Mouse (Mus musculus): ENCODE measurements around the gene Neurl3. TPM values are rescaled to one million over a fixed set of nuclear protein-coding genes. Genes with fewer than 3 reads are reported as not detected.

Gene Neurl3
- polyA plus RNA-seq, 1 experiment from 2014 or later = 4.4 TPM

DNA sequence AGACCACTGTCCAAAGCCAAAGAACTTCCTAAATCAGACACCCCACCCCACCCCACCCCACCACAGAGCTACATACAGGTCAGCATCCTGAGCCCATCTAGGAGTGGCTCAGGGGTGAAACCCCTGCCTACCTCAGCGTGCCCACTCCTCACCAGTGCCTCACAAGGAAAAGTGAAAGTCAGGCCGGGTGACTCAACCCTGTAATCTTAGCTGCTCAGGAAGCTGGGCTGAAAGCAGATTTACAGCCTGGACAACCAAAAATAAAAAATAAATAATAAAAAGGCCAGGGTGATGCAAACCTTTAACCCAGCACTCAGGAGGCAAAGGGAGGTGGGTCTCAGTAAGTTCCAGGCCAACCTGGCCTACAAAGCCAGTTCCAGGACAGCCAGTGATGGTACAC, 38.6 kb downstream of the Neurl3 start:
- H3K4me2 ChIP-seq (ENCODE audit: low read depth, low read length) = no peak overlapping the region
- DNase-seq (no peak), ATAC-seq (no peak)
- TF ChIP-seq CTCF (IDR thresholded peaks at IDR 0.05; ENCODE audit: low read depth) (no peak), EP300 (IDR thresholded peaks at IDR 0.05; ENCODE audit: low read depth) (no peak)
- WGBS (ENCODE audit: insufficient replicate concordance) = 67% methylated on average over 2 of the region's 2 CpGs
- H3K4me3 ChIP-seq (ENCODE audit: low read depth, low read length) = no peak overlapping the region
- H3K36me3 ChIP-seq (replicated peaks; ENCODE audit: insufficient read depth, low read length) = peaks cover 17% of the 10 kb centered on the region
- H3K4me1 ChIP-seq (ENCODE audit: insufficient read depth) = peaks cover 5% of the 10 kb centered on the region; the same call in 1 of the 2 replicates
- H3K9ac ChIP-seq (replicated peaks) = no peak overlapping the region
- H3K27ac ChIP-seq (ENCODE audit: low read depth) = no peak overlapping the region
- H3K9me3 ChIP-seq (ENCODE audit: low read length) = no peaks in the 10 kb centered on the region
- H3K27me3 ChIP-seq (ENCODE audit: insufficient read depth, low read length) = no peaks in the 10 kb centered on the region

GRCm38 (mm10) chr1:36235057-36235639, 39.3 kb downstream of the Neurl3 start:
- DNase-seq (no peak), ATAC-seq (no peak)
- no peak for TF ChIP-seq EP300 (IDR thresholded peaks at IDR 0.05; ENCODE audit: low read depth)
- no peak for TF ChIP-seq CTCF (IDR thresholded peaks at IDR 0.05; ENCODE audit: low read depth)
- no peak overlapping the region for H3K4me2 ChIP-seq (ENCODE audit: low read depth, low read length)
- H3K27me3 ChIP-seq (ENCODE audit: insufficient read depth, low read length) = no peaks in the 10 kb centered on the region
- no peak overlapping the region for H3K9ac ChIP-seq (replicated peaks)
- no peak overlapping the region for H3K27ac ChIP-seq (ENCODE audit: low read depth)
- WGBS (ENCODE audit: insufficient replicate concordance) = 67% methylated on average over 9 of the region's 9 CpGs
- no peak overlapping the region for H3K4me3 ChIP-seq (ENCODE audit: low read depth, low read length)
- H3K9me3 ChIP-seq (ENCODE audit: low read length) = no peaks in the 10 kb centered on the region
- peaks cover 3% of the 10 kb centered on the region; the same call in 1 of the 2 replicates for H3K4me1 ChIP-seq (ENCODE audit: insufficient read depth)
- peaks cover 21% of the 10 kb centered on the region for H3K36me3 ChIP-seq (replicated peaks; ENCODE audit: insufficient read depth, low read length)

- DNase-seq (no peak), ATAC-seq (no peak)
- Histone ChIP-seq H3K27ac (ENCODE audit: low read depth) (no peak overlapping the region), H3K36me3 (replicated peaks; ENCODE audit: insufficient read depth, low read length) (peaks cover 30% of the 10 kb centered on the region), H3K27me3 (ENCODE audit: insufficient read depth, low read length) (no peaks in the 10 kb centered on the region), H3K4me2 (ENCODE audit: low read depth, low read length) (no peak overlapping the region), H3K9me3 (ENCODE audit: low read length) (no peaks in the 10 kb centered on the region), H3K9ac (replicated peaks) (no peak overlapping the region), H3K4me3 (ENCODE audit: low read depth, low read length) (no peak overlapping the region), H3K4me1 (ENCODE audit: insufficient read depth) (no peaks in the 10 kb centered on the region)
- WGBS (ENCODE audit: insufficient replicate concordance) = 75% methylated on average over 6 of the region's 6 CpGs
- TF ChIP-seq CTCF (IDR thresholded peaks at IDR 0.05; ENCODE audit: low read depth) = no peak
- no peak for TF ChIP-seq EP300 (IDR thresholded peaks at IDR 0.05; ENCODE audit: low read depth)
Measured at GRCm38 (mm10) chr1:36233218-36233617, 41.3 kb downstream of the Neurl3 start.

- no peak overlapping the region for H3K4me3 ChIP-seq (ENCODE audit: low read depth, low read length)
- H3K36me3 ChIP-seq (replicated peaks; ENCODE audit: insufficient read depth, low read length) = peaks cover 39% of the 10 kb centered on the region
- ATAC-seq (no peak), DNase-seq (no peak)
- H3K9me3 ChIP-seq (ENCODE audit: low read length) = no peaks in the 10 kb centered on the region
- WGBS (ENCODE audit: insufficient replicate concordance) = 66% methylated on average over 7 of the region's 7 CpGs
- H3K27ac ChIP-seq (ENCODE audit: low read depth) = no peak overlapping the region
- H3K9ac ChIP-seq (replicated peaks) = no peak overlapping the region
- TF ChIP-seq CTCF (IDR thresholded peaks at IDR 0.05; ENCODE audit: low read depth) = no peak
- no peak for TF ChIP-seq EP300 (IDR thresholded peaks at IDR 0.05; ENCODE audit: low read depth)
- no peak overlapping the region for H3K4me2 ChIP-seq (ENCODE audit: low read depth, low read length)
- H3K4me1 ChIP-seq (ENCODE audit: insufficient read depth) = no peaks in the 10 kb centered on the region
- H3K27me3 ChIP-seq (ENCODE audit: insufficient read depth, low read length) = no peaks in the 10 kb centered on the region
Measured at GRCm38 (mm10) chr1:36230919-36231705, 43.4 kb downstream of the Neurl3 start.

DNA sequence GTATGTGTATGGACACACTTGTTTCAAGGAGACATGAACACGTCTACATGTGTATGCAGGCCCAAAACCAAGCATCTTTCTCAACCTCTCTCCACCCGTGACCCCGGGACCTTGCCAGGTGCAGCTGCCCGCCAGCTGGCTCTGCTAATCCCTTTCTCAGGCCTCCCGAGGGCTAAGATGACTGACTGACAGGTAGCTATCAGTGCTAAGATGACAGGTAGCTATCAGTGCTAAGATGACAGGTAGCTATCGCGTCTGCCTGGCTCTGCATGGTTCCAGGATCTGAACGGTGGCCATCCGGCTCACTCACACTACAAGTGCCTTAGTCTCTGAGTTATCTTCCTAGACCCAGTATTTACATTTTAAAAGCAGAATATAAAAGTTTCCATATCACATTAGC, 46.0 kb downstream of the Neurl3 start:
- DNase-seq (no peak), ATAC-seq (no peak)
- Histone ChIP-seq H3K4me3 (ENCODE audit: low read depth, low read length) (no peak overlapping the region), H3K4me2 (ENCODE audit: low read depth, low read length) (no peak overlapping the region), H3K9me3 (ENCODE audit: low read length) (no peaks in the 10 kb centered on the region), H3K27me3 (ENCODE audit: insufficient read depth, low read length) (no peaks in the 10 kb centered on the region), H3K27ac (ENCODE audit: low read depth) (no peak overlapping the region), H3K4me1 (ENCODE audit: insufficient read depth) (no peaks in the 10 kb centered on the region), H3K36me3 (replicated peaks; ENCODE audit: insufficient read depth, low read length) (peaks cover 43% of the 10 kb centered on the region), H3K9ac (replicated peaks) (no peak overlapping the region)
- WGBS (ENCODE audit: insufficient replicate concordance) = 86% methylated on average over 9 of the region's 9 CpGs
- TF ChIP-seq EP300 (IDR thresholded peaks at IDR 0.05; ENCODE audit: low read depth) = no peak
- TF ChIP-seq CTCF (IDR thresholded peaks at IDR 0.05; ENCODE audit: low read depth) = no peak

DNA sequence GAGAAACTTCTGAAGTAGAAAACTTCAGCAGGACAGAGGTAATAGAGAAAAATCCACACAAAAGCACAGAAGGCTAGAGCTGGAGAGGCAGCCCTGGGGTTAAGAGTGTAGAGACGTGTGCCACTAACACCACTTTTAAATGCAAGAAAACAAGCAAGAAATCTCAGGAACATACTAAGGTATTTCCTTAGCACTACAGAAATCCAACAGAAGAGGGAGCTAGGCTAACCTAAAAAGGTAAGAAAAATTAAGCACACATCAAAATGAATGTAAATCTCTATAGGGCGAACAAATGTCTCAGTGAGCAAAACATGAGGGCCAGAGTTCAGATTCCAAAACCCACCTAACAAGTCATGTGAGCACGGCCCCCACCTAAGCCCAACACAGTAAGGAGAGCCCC, 49.8 kb downstream of the Neurl3 start:
- no peak overlapping the region for H3K9ac ChIP-seq (replicated peaks)
- DNase-seq = no peak
- H3K4me2 ChIP-seq (ENCODE audit: low read depth, low read length) = no peak overlapping the region
- H3K9me3 ChIP-seq (ENCODE audit: low read length) = no peaks in the 10 kb centered on the region
- no peak overlapping the region for H3K4me3 ChIP-seq (ENCODE audit: low read depth, low read length)
- H3K27ac ChIP-seq (ENCODE audit: low read depth) = no peak overlapping the region
- WGBS (ENCODE audit: insufficient replicate concordance) = 83% methylated on average over 3 of the region's 3 CpGs
- TF ChIP-seq CTCF (IDR thresholded peaks at IDR 0.05; ENCODE audit: low read depth) = peak; percentile 41
- no peak for TF ChIP-seq EP300 (IDR thresholded peaks at IDR 0.05; ENCODE audit: low read depth)
- no peak for ATAC-seq
- H3K4me1 ChIP-seq (ENCODE audit: insufficient read depth) = no peaks in the 10 kb centered on the region
- H3K36me3 ChIP-seq (replicated peaks; ENCODE audit: insufficient read depth, low read length) = peaks cover 36% of the 10 kb centered on the region
- H3K27me3 ChIP-seq (ENCODE audit: insufficient read depth, low read length) = no peaks in the 10 kb centered on the region

Other genes with a start within 250 kb of the Neurl3 start
- 12.8 and 13.3 TPM in 2 replicates for gene Hs6st1, start 206.3 kb downstream of the Neurl3 start, polyA plus RNA-seq (2015; fragmentation: Nextera tagmentation; extraction: Ambion mirVana)
- gene Uggt1, start 30.0 kb downstream of the Neurl3 start, polyA plus RNA-seq (2015; fragmentation: Nextera tagmentation; extraction: Ambion mirVana) = 15.4 and 15.8 TPM in 2 replicates
- gene Arid5a, start 33.1 kb upstream of the Neurl3 start, polyA plus RNA-seq (2015; fragmentation: Nextera tagmentation; extraction: Ambion mirVana) = 5.8 and 6.3 TPM in 2 replicates
- gene Kansl3, start 94.5 kb upstream of the Neurl3 start, polyA plus RNA-seq (2015; fragmentation: Nextera tagmentation; extraction: Ambion mirVana) = 8.5 and 10.1 TPM in 2 replicates
- gene Fer1l5, start 97.6 kb upstream of the Neurl3 start, polyA plus RNA-seq (2015; fragmentation: Nextera tagmentation; extraction: Ambion mirVana) = 0.12 TPM in 2 replicates
- 9.0 and 9.9 TPM in 2 replicates for gene Lman2l, start 170.6 kb upstream of the Neurl3 start, polyA plus RNA-seq (2015; fragmentation: Nextera tagmentation; extraction: Ambion mirVana)
- gene Cnnm4, start 196.9 kb upstream of the Neurl3 start, polyA plus RNA-seq (2015; fragmentation: Nextera tagmentation; extraction: Ambion mirVana) = 2.1 and 2.2 TPM in 2 replicates
- gene Cnnm3, start 237.2 kb upstream of the Neurl3 start, polyA plus RNA-seq (2015; fragmentation: Nextera tagmentation; extraction: Ambion mirVana) = 0.92 and 1.1 TPM in 2 replicates

Data from liver, postnatal 0 days (tissue).